Mouse (Mus musculus) bone marrow, adult 2 months (tissue): ENCODE results near the gene Gcn1l1. TPM values are rescaled to one million over a fixed set of nuclear protein-coding genes. Genes with fewer than 3 reads are reported as not detected.

Experiments
- H3K27ac ChIP-seq: fragments of 200-500 bp; 2 replicates; pipeline ENCODE4 v1.5.1; 2012; ENCODE audit warnings: low read depth, mild to moderate bottlenecking, control low read depth, inconsistent platforms, low read length; ENCODE audit not compliant: control insufficient read depth, poor library complexity, insufficient read depth
- H3K4me1 ChIP-seq: fragments of 200-500 bp; 2 replicates; pipeline ENCODE4 v1.6.1; 2011; ENCODE audit warnings: low read length; ENCODE audit not compliant: control insufficient read depth, insufficient read depth
- H3K4me3 ChIP-seq: fragments of 200-500 bp; replicated peaks from 2 replicates; pipeline ENCODE3; 2011; ENCODE audit warnings: mild to moderate bottlenecking, low read depth, low read length, control low read depth; ENCODE audit not compliant: control insufficient read depth
- CTCF ChIP-seq: fragments of 200-500 bp; IDR thresholded peaks from 2 replicates; pipeline ENCODE4 v1.5.1; 2011; ENCODE audit warnings: low read length, control low read depth; ENCODE audit not compliant: control insufficient read depth, insufficient read depth
- POLR2A ChIP-seq: fragments of 200-500 bp; IDR thresholded peaks from 2 replicates; pipeline ENCODE4 v1.6.1; 2011; ENCODE audit warnings: low read depth, mild to moderate bottlenecking, control low read depth, low read length, borderline replicate concordance; ENCODE audit not compliant: control insufficient read depth
- WGBS: fragments of 180-500 bp; shearing (Covaris S2); methylation state at CpG from one replicate; pipeline ENCODE4 v1.1.7; 2018; 5-methylcytosine and 5-hydroxymethylcytosine counted together
- polyA plus RNA-seq: library from polyadenylated mRNA; stranded (reverse); fragments of >200 nt; gene quantifications from 2 replicates; pipeline ENCODE4 v1.2.4, GENCODE M21; 2011; ENCODE audit warnings: low replicate concordance; ENCODE audit not compliant: missing spikeins, insufficient read depth, insufficient read length

Gcn1l1 gene
- polyA plus RNA-seq, 1 experiment: 38.4 TPM

- WGBS: 24% methylated on average over 11 of the region's 11 CpGs
- no peak overlapping the region for H3K4me3 ChIP-seq
- H3K27ac ChIP-seq: no peak overlapping the region
- no peaks in the 10 kb centered on the region for H3K4me1 ChIP-seq
- no peak for TF ChIP-seq CTCF
- no peak for TF ChIP-seq POLR2A
Measured at GRCm38 (mm10) chr5:115591028-115591427, 26.0 kb downstream of the Gcn1l1 start.

GRCm38 (mm10) chr5:115591506-115591905 is 26.5 kb downstream of the Gcn1l1 start:
- H3K4me3 ChIP-seq: no peak overlapping the region
- TF ChIP-seq CTCF (no peak), POLR2A (no peak)
- H3K27ac ChIP-seq: no peak overlapping the region
- WGBS: 93% methylated on average over 2 of the region's 2 CpGs
- no peaks in the 10 kb centered on the region for H3K4me1 ChIP-seq

GRCm38 (mm10) chr5:115603561-115603960 is 38.5 kb downstream of the Gcn1l1 start:
- TF ChIP-seq POLR2A (no peak), CTCF (no peak)
- H3K27ac ChIP-seq: no peak overlapping the region
- 85% methylated on average over 6 of the region's 6 CpGs for WGBS
- no peaks in the 10 kb centered on the region for H3K4me1 ChIP-seq
- no peak overlapping the region for H3K4me3 ChIP-seq

- H3K4me1 ChIP-seq: no peaks in the 10 kb centered on the region; the same call in 1 of the 2 replicates
- H3K4me3 ChIP-seq: no peak overlapping the region
- H3K27ac ChIP-seq: peak overlapping the region; percentile 24
- WGBS: 75% methylated on average over 11 of the region's 11 CpGs
- TF ChIP-seq POLR2A (no peak), CTCF (no peak)
Measured at GRCm38 (mm10) chr5:115611566-115611965, 46.5 kb downstream of the Gcn1l1 start.

- 88% methylated on average over 9 of the region's 9 CpGs for WGBS
- TF ChIP-seq CTCF (no peak), POLR2A (no peak)
- no peak overlapping the region for H3K4me3 ChIP-seq
Measured at GRCm38 (mm10) chr5:115613332-115613731, 48.3 kb downstream of the Gcn1l1 start.

GRCm38 (mm10) chr5:115614948-115615347 is 49.9 kb downstream of the Gcn1l1 start:
- WGBS: 81% methylated on average over 7 of the region's 7 CpGs
- peak; percentile 77 for TF ChIP-seq CTCF
- TF ChIP-seq POLR2A: no peak

More at GRCm38 (mm10) chr5:115613332-115613731, 48.3 kb downstream of the Gcn1l1 start:
- H3K4me1 ChIP-seq: no peaks in the 10 kb centered on the region; the same call in 1 of the 2 replicates
- no peak overlapping the region for H3K27ac ChIP-seq

GRCm38 (mm10) chr5:115619690-115620089 is 54.6 kb downstream of the Gcn1l1 start:
- Histone ChIP-seq H3K4me3 (no peak overlapping the region), H3K4me1 (peaks cover 1% of the 10 kb centered on the region; the same call in 1 of the 2 replicates), H3K27ac (no peak overlapping the region)
- 93% methylated on average over 15 of the region's 15 CpGs for WGBS
- TF ChIP-seq POLR2A (no peak), CTCF (no peak)

More at GRCm38 (mm10) chr5:115614948-115615347, 49.9 kb downstream of the Gcn1l1 start:
- Histone ChIP-seq H3K4me3 (no peak overlapping the region), H3K27ac (no peak overlapping the region), H3K4me1 (no peaks in the 10 kb centered on the region; the same call in 1 of the 2 replicates)

GRCm38 (mm10) chr5:115622686-115623085 is 57.6 kb downstream of the Gcn1l1 start:
- TF ChIP-seq CTCF (no peak), POLR2A (no peak)
- 82% methylated on average over 7 of the region's 7 CpGs for WGBS
- H3K4me3 ChIP-seq: no peak overlapping the region
- H3K4me1 ChIP-seq: peaks cover 5% of the 10 kb centered on the region; the same call in 1 of the 2 replicates
- no peak overlapping the region for H3K27ac ChIP-seq

GRCm38 (mm10) chr5:115623694-115624440 is 58.8 kb downstream of the Gcn1l1 start:
- TF ChIP-seq POLR2A: peak; percentile 27; the same call in 1 of the 2 replicates
- no peak for TF ChIP-seq CTCF
- peaks cover 7% of the 10 kb centered on the region; the same call in 1 of the 2 replicates for H3K4me1 ChIP-seq
- WGBS: 27% methylated on average over 9 of the region's 9 CpGs
- H3K27ac ChIP-seq: peak overlapping the region; percentile 36
- no peak overlapping the region for H3K4me3 ChIP-seq
